Mouse (Mus musculus) thymus, postnatal 4 days (tissue): ENCODE results near the gene Chic1.

ENCODE experiments used
- DNase-seq: peaks from one replicate; pipeline ENCODE4 v3.0.0; 2021

Chic1 gene

DNA sequence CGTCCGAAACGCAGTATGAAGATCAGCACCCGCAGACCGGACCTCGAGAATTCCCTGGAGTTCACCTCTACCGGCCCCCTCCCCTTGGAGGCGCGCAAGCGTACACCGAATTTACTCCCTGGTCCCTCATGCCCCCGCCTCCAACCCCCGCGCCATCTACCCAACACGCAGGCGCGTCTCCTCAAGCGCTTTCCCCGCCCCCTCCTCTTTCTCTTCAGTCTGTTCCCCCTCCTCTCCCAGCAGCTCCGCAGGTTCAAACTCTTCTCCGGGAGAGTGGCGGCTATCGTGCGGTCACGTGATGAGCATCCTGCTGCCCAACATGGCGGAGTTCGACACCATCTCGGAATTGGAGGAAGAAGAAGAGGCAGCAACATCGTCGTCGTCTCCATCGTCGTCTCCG is at the start of gene Chic1:
Gene Chic1 (plus strand): TSS at position 190 of the 400 bp plus-strand sequence.
- peak; percentile 56 for DNase-seq

DNA sequence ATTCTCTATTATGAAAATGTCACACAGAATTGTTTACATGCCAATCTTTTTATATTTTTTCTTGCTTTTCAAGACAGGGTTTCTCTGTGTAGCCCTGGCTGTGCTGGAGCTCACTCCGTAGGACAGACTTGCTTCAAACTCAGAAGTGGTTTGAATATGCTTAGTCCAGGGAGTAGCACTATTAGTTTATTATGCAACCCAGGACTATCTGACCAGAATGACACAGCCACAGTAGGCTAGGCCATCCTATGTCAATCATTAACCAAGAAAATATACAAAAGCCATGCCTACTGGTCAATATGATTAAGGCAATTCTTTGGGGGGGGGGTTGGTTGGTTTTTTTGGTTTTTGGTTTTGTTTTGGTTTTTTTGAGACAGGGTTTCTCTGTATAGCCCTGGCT is 48.0 kb upstream of the Chic1 start:
- DNase-seq: no peak

- DNase-seq: no peak
Measured at GRCm38 (mm10) chrX:103311723-103312122, 44.6 kb upstream of the Chic1 start.

- DNase-seq: no peak
Measured at GRCm38 (mm10) chrX:103314146-103314545, 42.1 kb upstream of the Chic1 start.

DNA sequence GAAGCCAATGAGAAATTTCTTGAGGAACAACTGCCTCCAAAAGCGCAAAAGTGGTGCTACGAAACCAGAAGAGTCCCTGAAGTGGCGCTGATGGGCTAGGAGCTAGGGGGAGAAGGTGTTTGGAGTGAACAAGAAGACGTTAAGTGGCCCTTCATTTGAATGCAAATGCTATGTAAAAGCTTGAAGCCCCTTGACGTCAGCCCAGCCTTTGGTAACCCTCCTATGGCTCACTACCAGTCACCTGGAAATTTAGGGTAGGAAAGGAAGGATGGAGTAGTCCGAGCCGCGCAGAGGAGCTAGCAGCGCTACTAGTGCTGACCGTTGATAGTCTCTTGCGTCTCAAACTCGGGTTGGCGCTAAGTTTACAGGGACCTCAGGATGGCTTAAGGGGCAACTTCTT is 35.1 kb upstream of the Chic1 start, which contains the start of gene Cdx4:
Gene Cdx4 (plus strand): TSS at position 253 of the 400 bp plus-strand sequence.
- DNase-seq: no peak

- no peak for DNase-seq
Measured at GRCm38 (mm10) chrX:103325900-103326299, 30.4 kb upstream of the Chic1 start.

DNA sequence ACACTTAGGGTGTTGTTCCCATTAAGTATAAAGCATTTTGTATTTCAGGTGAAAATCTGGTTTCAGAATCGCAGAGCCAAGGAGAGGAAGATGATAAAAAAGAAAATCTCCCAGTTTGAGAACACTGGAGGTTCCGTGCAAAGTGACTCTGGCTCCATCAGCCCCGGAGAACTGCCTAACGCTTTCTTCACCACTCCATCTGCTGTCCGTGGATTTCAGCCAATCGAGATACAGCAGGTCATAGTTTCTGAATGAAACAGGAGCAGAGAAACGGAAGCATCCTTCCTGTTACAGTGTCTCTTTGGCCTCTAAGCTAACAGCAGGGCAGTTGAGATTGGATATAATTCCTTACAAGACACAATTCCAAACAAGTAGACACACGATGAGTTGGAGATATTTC is 26.9 kb upstream of the Chic1 start:
- no peak for DNase-seq

DNA sequence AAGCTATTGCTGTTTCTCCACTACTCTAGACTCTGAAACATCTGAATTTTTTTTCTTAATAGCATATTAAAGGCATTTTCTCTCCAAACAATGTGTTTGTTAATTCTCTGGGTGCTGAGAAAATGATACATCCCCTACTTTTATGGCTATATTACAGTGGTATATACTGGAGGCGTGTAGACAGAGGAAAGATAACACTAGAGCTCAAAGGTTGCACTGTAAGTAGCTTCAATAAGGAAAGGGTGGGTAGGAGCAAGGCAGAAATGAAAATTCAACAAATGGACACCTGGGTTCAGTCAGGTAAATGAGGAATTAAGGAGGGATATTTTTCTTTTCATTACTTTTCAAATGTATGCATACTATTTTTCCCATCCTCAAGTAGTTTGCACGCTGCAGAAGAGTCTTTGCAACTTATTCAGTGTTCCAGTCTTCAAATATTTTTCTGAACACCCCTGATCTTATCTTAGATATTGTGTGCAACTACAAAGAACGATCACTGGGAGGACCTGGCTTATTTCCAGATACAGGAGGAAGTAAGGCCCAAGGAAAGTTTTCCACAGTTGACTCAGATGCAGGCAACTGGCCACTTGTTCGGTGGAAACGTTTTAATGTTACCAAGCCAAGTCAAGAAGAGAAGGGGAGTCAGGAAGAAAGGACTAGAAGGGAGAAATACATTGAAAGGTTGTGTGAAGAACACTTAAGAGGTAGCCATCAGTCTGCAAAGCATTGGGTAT is 25.0 kb upstream of the Chic1 start:
- DNase-seq: no peak

DNA sequence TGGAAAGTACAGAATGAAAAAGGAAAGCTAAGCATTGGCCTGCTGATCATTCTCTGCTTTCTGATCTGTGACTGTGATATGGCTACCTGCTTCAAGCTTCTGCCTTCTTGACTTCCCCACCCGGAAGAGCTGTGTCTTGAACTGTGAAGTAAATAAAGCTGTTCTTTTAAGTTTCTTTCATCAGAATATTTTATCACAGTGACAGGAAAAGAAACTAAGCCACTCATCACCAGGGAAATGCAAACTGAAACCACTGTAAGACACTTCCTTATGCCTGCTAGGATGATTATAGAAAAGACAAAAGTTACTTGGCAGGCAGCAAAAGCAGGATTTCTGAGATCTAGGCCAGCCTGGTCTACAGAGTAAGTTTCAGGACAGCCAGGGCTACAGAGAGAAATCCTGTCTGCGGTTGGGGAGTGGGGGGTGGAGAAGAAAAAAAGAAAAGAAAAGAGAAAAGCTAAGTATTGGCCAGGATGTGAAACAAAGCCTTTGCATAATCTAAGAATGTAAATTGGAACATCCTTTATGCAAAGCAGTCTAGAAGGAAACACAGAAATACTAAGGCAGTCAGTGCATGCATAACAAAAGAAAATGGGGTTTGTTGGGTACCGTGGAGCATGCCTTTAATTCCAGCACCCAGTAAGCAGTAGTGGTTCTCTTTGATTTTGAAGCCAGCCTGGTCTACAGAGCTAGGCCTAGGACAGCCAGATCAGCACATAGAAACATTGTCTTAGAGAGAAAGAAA is 14.7 kb upstream of the Chic1 start:
- DNase-seq: no peak

- DNase-seq: no peak
Measured at GRCm38 (mm10) chrX:103355784-103356183, 492 bp upstream of the Chic1 start.

- DNase-seq: peak; percentile 13
Measured at GRCm38 (mm10) chrX:103356761-103357236, 523 bp downstream of the Chic1 start.

DNA sequence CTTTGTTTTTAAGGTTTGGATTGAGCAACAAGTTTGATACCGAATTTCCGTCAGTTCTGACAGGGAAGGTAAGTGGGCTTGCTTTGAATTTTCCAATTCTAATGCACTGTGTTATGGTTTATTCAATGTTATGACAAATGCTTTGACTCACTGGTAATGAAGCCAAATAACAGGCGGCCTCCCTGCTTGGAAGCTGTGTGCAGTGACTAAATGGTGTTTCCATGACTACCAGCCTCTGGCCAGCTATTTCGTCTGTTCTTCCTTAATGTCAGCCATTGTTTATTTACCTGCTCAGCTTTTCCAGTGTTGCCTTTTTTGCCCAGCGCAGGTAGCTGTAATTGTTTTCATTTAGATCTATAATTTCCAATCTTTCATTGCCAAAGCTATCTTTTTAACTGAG is 9.9 kb downstream of the Chic1 start:
- DNase-seq: no peak

GRCm38 (mm10) chrX:103368650-103369049 is 12.4 kb downstream of the Chic1 start:
- no peak for DNase-seq

GRCm38 (mm10) chrX:103371221-103371620 is 14.9 kb downstream of the Chic1 start:
- DNase-seq: no peak

GRCm38 (mm10) chrX:103371627-103372026 is 15.4 kb downstream of the Chic1 start:
- no peak for DNase-seq

- DNase-seq: peak; percentile 6
Measured at GRCm38 (mm10) chrX:103374250-103374649, 18.0 kb downstream of the Chic1 start.

DNA sequence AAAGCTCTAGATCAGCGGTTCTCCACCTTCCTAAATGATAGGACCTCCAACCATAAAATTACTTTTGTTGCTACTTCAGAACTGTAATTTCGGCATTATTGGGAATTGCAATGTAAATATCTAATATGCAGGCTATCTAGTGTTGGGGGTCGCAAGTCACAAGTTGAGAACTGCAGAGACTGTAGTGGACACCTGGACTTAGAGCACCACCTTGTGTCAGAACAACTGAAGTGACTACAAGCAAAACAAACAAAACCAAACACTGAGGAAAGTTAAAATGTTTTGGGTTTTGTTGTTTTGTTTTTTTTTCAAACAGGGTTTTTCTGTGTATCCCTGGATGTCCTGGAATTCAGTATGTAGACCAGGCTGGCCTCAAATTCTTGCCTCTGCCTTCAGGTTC is 28.3 kb downstream of the Chic1 start:
- DNase-seq: no peak

DNA sequence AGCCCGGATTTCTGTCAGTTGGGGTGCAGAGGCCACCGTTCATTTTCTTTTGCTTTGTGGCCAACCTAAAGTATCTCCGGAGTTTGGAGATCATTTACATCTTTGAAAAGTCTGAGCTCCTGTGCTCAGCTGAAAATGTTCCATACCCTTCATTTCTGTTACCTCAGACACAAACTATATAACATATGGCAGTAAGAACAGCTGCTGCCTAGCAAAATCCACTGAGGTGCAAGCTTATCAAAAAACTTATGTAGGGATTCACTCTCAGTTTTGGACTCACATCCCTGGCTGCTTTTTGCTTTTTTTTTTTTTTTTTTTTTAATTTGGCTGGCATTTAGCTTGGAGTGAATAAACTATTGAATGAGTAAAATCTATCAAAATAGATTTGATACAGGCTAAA is 31.9 kb downstream of the Chic1 start:
- DNase-seq: no peak

- DNase-seq: no peak
Measured at GRCm38 (mm10) chrX:103393841-103394240, 37.6 kb downstream of the Chic1 start.

DNA sequence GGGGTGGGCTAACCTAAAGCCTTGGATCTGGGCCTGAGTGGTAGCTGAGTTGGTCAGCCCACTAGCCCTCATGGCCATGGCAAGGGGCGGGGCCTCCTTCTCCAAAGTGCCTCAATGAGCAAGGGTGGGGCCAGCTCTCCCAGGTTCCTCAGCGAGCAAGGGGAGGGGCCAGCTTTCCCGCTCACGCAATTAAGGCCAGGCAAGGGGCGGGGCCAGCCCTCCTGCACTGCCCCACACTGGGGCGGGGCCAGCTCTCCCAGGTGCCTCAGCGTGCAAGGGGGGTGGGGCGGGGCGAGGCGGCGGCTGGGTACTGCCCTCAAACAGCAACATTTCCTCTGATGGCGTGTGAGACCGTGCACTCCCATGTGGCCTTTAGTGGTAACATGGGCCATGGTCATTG is 48.7 kb downstream of the Chic1 start:
- DNase-seq: peak; percentile 6

DNA sequence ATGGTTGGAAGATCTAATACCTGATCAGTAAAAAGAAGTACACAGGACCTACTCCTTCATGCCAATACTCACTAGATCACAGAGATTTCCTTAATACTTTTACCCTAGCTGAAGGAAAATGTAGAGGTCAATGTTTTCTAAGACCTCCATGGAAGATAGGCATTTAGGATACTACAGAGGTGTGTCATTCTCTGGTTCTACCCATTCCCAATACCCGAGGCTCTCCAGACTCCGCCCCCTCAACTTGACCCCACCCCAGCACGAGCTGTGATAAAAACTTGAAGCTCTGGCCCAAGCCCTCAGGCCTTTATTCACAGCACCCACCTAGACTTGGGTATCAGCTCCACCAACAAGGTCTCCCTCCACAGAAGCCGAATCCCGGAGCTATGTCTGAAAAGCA is 57.9 kb downstream of the Chic1 start, which contains the start of gene Tsx:
Gene Tsx (plus strand): TSS at position 301 of the 400 bp plus-strand sequence.
- DNase-seq: no peak

GRCm38 (mm10) chrX:103421710-103422109 is 65.4 kb downstream of the Chic1 start, which contains the start of gene Gm26992:
Gene Gm26992, plus strand, starts transcription at chrX:103422010.
- no peak for DNase-seq

GRCm38 (mm10) chrX:103427677-103428076 is 71.4 kb downstream of the Chic1 start:
- DNase-seq: no peak

- no peak for DNase-seq
Measured at GRCm38 (mm10) chrX:103432293-103432692, 76.0 kb downstream of the Chic1 start.
